Mouse (Mus musculus): ENCODE results near the gene Rnf216.

DNA sequence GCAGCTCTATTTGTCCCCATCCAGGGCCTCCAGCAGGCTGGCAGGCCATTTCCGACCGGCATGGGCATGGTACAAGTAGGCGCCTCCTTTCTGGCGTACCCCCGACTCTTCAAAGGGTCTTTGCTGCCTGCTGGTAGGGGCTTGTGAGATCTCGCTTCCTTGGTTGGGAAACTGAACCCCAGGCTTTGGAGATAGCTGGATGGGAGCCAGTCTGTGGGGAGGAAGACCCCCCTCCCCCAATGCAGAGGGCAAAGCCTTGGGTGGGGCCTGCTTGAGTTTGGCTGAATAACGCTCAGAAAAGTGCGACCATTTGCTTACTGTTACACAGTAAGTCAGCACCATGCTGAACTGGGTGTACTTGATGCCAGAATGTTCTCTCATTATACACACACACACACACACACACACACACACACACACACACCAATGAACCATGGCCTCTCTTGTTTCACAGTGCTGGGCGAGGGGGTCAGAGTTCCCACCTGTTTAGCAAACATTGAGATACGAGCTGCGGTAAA is 150.3 kb downstream of the Rnf216 start:
- TF ChIP-seq CTCF (IDR thresholded peaks at IDR 0.05; ENCODE audit: borderline replicate concordance, insufficient read depth, low read length) = no peak
- TF ChIP-seq POLR2A (IDR thresholded peaks at IDR 0.05; ENCODE audit: low read depth, low read length) = peak; percentile 42; the same call in 1 of the 2 replicates
